ENCODE assay signal across 18 mouse cellular contexts in the genomic region with DNA sequence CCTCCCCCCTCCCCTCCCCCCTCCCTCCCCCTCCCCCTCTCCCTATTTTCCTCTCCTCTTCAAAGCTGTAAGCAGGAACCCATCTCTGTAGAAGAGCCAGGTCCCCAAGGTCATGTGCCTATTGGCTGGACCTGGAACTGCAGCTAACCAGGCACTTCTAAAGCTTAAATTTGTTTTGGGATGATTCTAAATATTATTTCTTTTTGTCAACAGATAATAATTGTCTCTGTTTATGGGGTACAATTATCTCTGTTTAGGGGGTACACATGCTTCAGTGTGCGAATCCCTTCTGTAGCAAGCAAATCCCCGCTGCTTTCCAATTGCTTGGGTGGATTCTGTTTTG. TPM values are rescaled to one million over a fixed set of nuclear protein-coding genes. Genes with fewer than 3 reads are reported as not detected.
DNase-seq lines count a peak whose midpoint lies in the region; ATAC-seq and TF ChIP-seq lines count a peak whose summit lies in the region.
"Had no signal": no experiment of that assay in that cellular context is flagged by ENCODE, and none has a peak within 500 bp of the region (broad histone marks: within the 10 kb centered on the region; RNA-seq: fewer than 3 reads in every experiment).

No protein-coding gene starts in this region.

- WGBS in kidney, embryonic 16.5 days: 90% methylated on average over 2 of the region's 2 CpGs
- 90% methylated on average over 2 of the region's 2 CpGs for whole genome bisulfite sequencing in kidney, embryonic 14.5 days
- 95% methylated on average over 2 of the region's 2 CpGs for WGBS in midbrain, postnatal 0 days
- 86% methylated on average over 2 of the region's 2 CpGs for WGBS in midbrain, embryonic 11.5 days

- no peaks in the 10 kb centered on the region for H3K36me3 ChIP-seq in kidney, embryonic 16.5 days (ENCODE audit: insufficient read depth, low read length)
- no peaks in the 10 kb centered on the region for H3K36me3 ChIP-seq in kidney, embryonic 14.5 days (ENCODE audit: control insufficient read depth, insufficient read depth, low read length)
- H3K36me3 ChIP-seq in midbrain, postnatal 0 days (ENCODE audit: insufficient read depth, low read length): no peaks in the 10 kb centered on the region
- H3K36me3 ChIP-seq in midbrain, embryonic 11.5 days (ENCODE audit: control insufficient read depth, insufficient read depth, low read length): no peaks in the 10 kb centered on the region
- H3K36me3 ChIP-seq: embryonic facial prominence, embryonic 12.5 days; limb, embryonic 10.5 days; liver, embryonic 15.5 days; midbrain, embryonic 13.5 days had no signal

- H3K4me3 ChIP-seq in kidney, embryonic 16.5 days (ENCODE audit: low read length): no peak overlapping the region
- H3K4me3 ChIP-seq in kidney, embryonic 14.5 days (ENCODE audit: low read length): no peak overlapping the region
- H3K4me3 ChIP-seq in midbrain, postnatal 0 days (ENCODE audit: low read depth, low read length): no peak overlapping the region
- H3K4me3 ChIP-seq in midbrain, embryonic 11.5 days (ENCODE audit: low read depth, low read length): no peak overlapping the region
- H3K4me3 ChIP-seq: embryonic facial prominence, embryonic 12.5 days; limb, embryonic 10.5 days; liver, embryonic 15.5 days; midbrain, embryonic 13.5 days had no signal

- peak; percentile 36 for TF ChIP-seq CTCF in midbrain, postnatal 0 days (IDR thresholded peaks at IDR 0.05)

- no peak overlapping the region for H3K9ac ChIP-seq in kidney, embryonic 16.5 days (replicated peaks; ENCODE audit: low read length)
- no peak overlapping the region for H3K9ac ChIP-seq in kidney, embryonic 14.5 days (ENCODE audit: low read depth, low read length)
- H3K9ac ChIP-seq in midbrain, postnatal 0 days (replicated peaks; ENCODE audit: low read length, poor library complexity, severe bottlenecking): no peak overlapping the region
- H3K9ac ChIP-seq in midbrain, embryonic 11.5 days (ENCODE audit: low read length): no peak overlapping the region
- H3K9ac ChIP-seq: embryonic facial prominence, embryonic 12.5 days; liver, embryonic 15.5 days; midbrain, embryonic 13.5 days had no signal

- H3K4me2 ChIP-seq in kidney, embryonic 16.5 days (replicated peaks; ENCODE audit: low read depth, low read length): no peak overlapping the region
- H3K4me2 ChIP-seq in kidney, embryonic 14.5 days (replicated peaks; ENCODE audit: low read depth, low read length): no peak overlapping the region
- no peak overlapping the region for H3K4me2 ChIP-seq in midbrain, postnatal 0 days (ENCODE audit: low read depth, low read length, poor library complexity, severe bottlenecking)
- H3K4me2 ChIP-seq in midbrain, embryonic 11.5 days: no peak overlapping the region
- H3K4me2 ChIP-seq: embryonic facial prominence, embryonic 12.5 days; liver, embryonic 15.5 days; midbrain, embryonic 13.5 days had no signal

- peaks cover 36% of the 10 kb centered on the region for H3K4me1 ChIP-seq in kidney, embryonic 16.5 days (ENCODE audit: insufficient read depth, low read length)
- peaks cover 20% of the 10 kb centered on the region for H3K4me1 ChIP-seq in kidney, embryonic 14.5 days (ENCODE audit: control insufficient read depth, insufficient read depth, low read length)
- H3K4me1 ChIP-seq in midbrain, postnatal 0 days (ENCODE audit: insufficient read depth, low read length): no peaks in the 10 kb centered on the region; the same call in 1 of the 2 replicates
- H3K4me1 ChIP-seq in midbrain, embryonic 11.5 days (ENCODE audit: control insufficient read depth, insufficient read depth, low read length): peaks cover 9% of the 10 kb centered on the region

- 0 out of 2 replicates have a peak overlapping the region, but pooled peaks have one; percentile 48 for H3K27ac ChIP-seq in kidney, embryonic 16.5 days (ENCODE audit: low read length)
- H3K27ac ChIP-seq in kidney, embryonic 14.5 days (ENCODE audit: low read depth, low read length): no peak overlapping the region
- H3K27ac ChIP-seq in midbrain, postnatal 0 days (ENCODE audit: low read depth, low read length): no peak overlapping the region
- H3K27ac ChIP-seq in midbrain, embryonic 11.5 days (ENCODE audit: low read depth, low read length): no peak overlapping the region
- H3K27ac ChIP-seq: embryonic facial prominence, embryonic 12.5 days; liver, embryonic 15.5 days had no signal

- no peak for ATAC-seq in kidney, embryonic 16.5 days (ENCODE audit: low FRiP score, low TSS enrichment)
- no peak for ATAC-seq in kidney, embryonic 14.5 days (ENCODE audit: low FRiP score, low TSS enrichment)
- ATAC-seq in midbrain, postnatal 0 days (ENCODE audit: low FRiP score): no peak
- no peak; the same call in 1 of the 2 replicates for ATAC-seq in midbrain, embryonic 11.5 days (ENCODE audit: low FRiP score)
- ATAC-seq: hindbrain, embryonic 16.5 days had no signal

- no peaks in the 10 kb centered on the region for H3K9me3 ChIP-seq in kidney, embryonic 16.5 days (ENCODE audit: low read length)
- H3K9me3 ChIP-seq in kidney, embryonic 14.5 days (ENCODE audit: control insufficient read depth, low read length): no peaks in the 10 kb centered on the region
- H3K9me3 ChIP-seq in midbrain, postnatal 0 days (ENCODE audit: low read length): no peaks in the 10 kb centered on the region
- H3K9me3 ChIP-seq in midbrain, embryonic 11.5 days (ENCODE audit: control insufficient read depth, low read length): no peaks in the 10 kb centered on the region
- H3K9me3 ChIP-seq: embryonic facial prominence, embryonic 12.5 days; limb, embryonic 10.5 days; liver, embryonic 15.5 days; midbrain, embryonic 13.5 days had no signal

- H3K27me3 ChIP-seq in kidney, embryonic 16.5 days (ENCODE audit: insufficient read depth, low read length): no peaks in the 10 kb centered on the region
- H3K27me3 ChIP-seq in kidney, embryonic 14.5 days (ENCODE audit: control insufficient read depth, insufficient read depth, low read length): no peaks in the 10 kb centered on the region
- no peaks in the 10 kb centered on the region for H3K27me3 ChIP-seq in midbrain, postnatal 0 days (ENCODE audit: insufficient read depth, low read length)
- no peaks in the 10 kb centered on the region for H3K27me3 ChIP-seq in midbrain, embryonic 11.5 days (ENCODE audit: control insufficient read depth, insufficient read depth, low read length)
- H3K27me3 ChIP-seq: CH12.LX; embryonic facial prominence, embryonic 12.5 days; liver, embryonic 15.5 days; Patski had no signal

- DNase-seq in adrenal gland, postnatal 14 days: peak; percentile 66
- DNase-seq in adrenal gland, postnatal 10 days: no peak
- DNase-seq in midbrain, postnatal 0 days (ENCODE audit: low spot score): no peak
- no peak for DNase-seq in midbrain, embryonic 11.5 days (ENCODE audit: low spot score, missing footprints)
- DNase-seq in urinary bladder, postnatal 10 days (ENCODE audit: low spot score): no peak
- no peak for DNase-seq in urinary bladder, postnatal 36 days (ENCODE audit: low spot score in 2 of 2)
- DNase-seq: layer of hippocampus, postnatal 36 days had no signal

RNA-seq across cellular contexts. Expression of a gene that starts 18.6 kb away (rescaled TPM):
- total RNA-seq in adrenal gland, postnatal 14 days (2021): 78.9 and 91.9 TPM in 2 replicates
- total RNA-seq in adrenal gland, postnatal 10 days (2021): 10 to 100 TPM; 70.4 to 83.0 TPM
- 10.4 and 10.6 TPM in 2 replicates for polyA plus RNA-seq in kidney, embryonic 16.5 days (2015; fragmentation: Nextera tagmentation; extraction: Ambion mirVana)
- 3.2 TPM in 2 replicates for polyA plus RNA-seq in kidney, embryonic 14.5 days (2014; fragmentation: Nextera tagmentation; extraction: Ambion mirVana)
- 45.1 and 54.2 TPM in 2 replicates for total RNA-seq in midbrain, postnatal 0 days (2014; rRNA removed)
- 32.5 and 35.6 TPM in 2 replicates for polyA plus RNA-seq in midbrain, postnatal 0 days (2015; fragmentation: Nextera tagmentation; extraction: Ambion mirVana)
- polyA plus RNA-seq in midbrain, embryonic 11.5 days (2014; fragmentation: Nextera tagmentation; extraction: Ambion mirVana): 0.07 and 0.08 TPM in 2 replicates
- total RNA-seq: CH12.LX; common myeloid progenitor, adult 5-6 weeks had no signal

RNA-seq across cellular contexts. Expression of a gene that starts 23.4 kb away (rescaled TPM):
- total RNA-seq in adrenal gland, postnatal 14 days (2021): not detected in 2 replicates
- total RNA-seq in adrenal gland, postnatal 10 days (2021): 1 to 10 TPM; 4.2 to 5.0 TPM
- 1.6 and 1.7 TPM in 2 replicates for polyA plus RNA-seq in kidney, embryonic 16.5 days (2015; fragmentation: Nextera tagmentation; extraction: Ambion mirVana)
- 0.27 and 0.36 TPM in 2 replicates for polyA plus RNA-seq in kidney, embryonic 14.5 days (2014; fragmentation: Nextera tagmentation; extraction: Ambion mirVana)
- total RNA-seq in midbrain, postnatal 0 days (2014; rRNA removed): not detected in 2 replicates
- 0.12 TPM in 1 of 2 replicates, not detected in the other for polyA plus RNA-seq in midbrain, postnatal 0 days (2015; fragmentation: Nextera tagmentation; extraction: Ambion mirVana)
- 0.12 and 0.22 TPM in 2 replicates for polyA plus RNA-seq in midbrain, embryonic 11.5 days (2014; fragmentation: Nextera tagmentation; extraction: Ambion mirVana)
- total RNA-seq: common myeloid progenitor, adult 5-6 weeks had no signal
- polyA plus RNA-seq: Patski; spleen, adult 2 months had no signal

RNA-seq across cellular contexts. Expression of a gene that starts 34.6 kb away (rescaled TPM):
- 1.1 and 1.2 TPM in 2 replicates for total RNA-seq in adrenal gland, postnatal 14 days (2021)
- total RNA-seq in adrenal gland, postnatal 10 days (2021): 1 to 10 TPM; 1.4 to 2.4 TPM
- 0.85 and 1.4 TPM in 2 replicates for polyA plus RNA-seq in kidney, embryonic 16.5 days (2015; fragmentation: Nextera tagmentation; extraction: Ambion mirVana)
- polyA plus RNA-seq in kidney, embryonic 14.5 days (2014; fragmentation: Nextera tagmentation; extraction: Ambion mirVana): 0.57 and 1.6 TPM in 2 replicates
- 0.47 and 3.0 TPM in 2 replicates for total RNA-seq in midbrain, postnatal 0 days (2014; rRNA removed)
- 3.0 and 4.3 TPM in 2 replicates for polyA plus RNA-seq in midbrain, postnatal 0 days (2015; fragmentation: Nextera tagmentation; extraction: Ambion mirVana)
- 1.8 and 2.2 TPM in 2 replicates for polyA plus RNA-seq in midbrain, embryonic 11.5 days (2014; fragmentation: Nextera tagmentation; extraction: Ambion mirVana)
